Mouse (Mus musculus) megakaryocyte, embryonic 14.5 days (primary cell): ENCODE data around the gene Akr1b8.

Source experiments
- FLI1 ChIP-seq: IDR thresholded peaks from 2 replicates; pipeline ENCODE4 v1.6.1; 2012; ENCODE audit warnings: low read length, inconsistent platforms, mixed read lengths
- GATA1 ChIP-seq: IDR thresholded peaks from 3 replicates; pipeline ENCODE4 v1.6.1; 2012; ENCODE audit warnings: mixed read lengths, low read length, inconsistent platforms, borderline replicate concordance

GRCm38 (mm10) chr6:34322121-34322520 is 31.8 kb upstream of the Akr1b8 start:
- TF ChIP-seq GATA1: no peak
- no peak for TF ChIP-seq FLI1
